Comparison of ENCODE assay signal across 27 mouse cellular contexts in the genomic region with DNA sequence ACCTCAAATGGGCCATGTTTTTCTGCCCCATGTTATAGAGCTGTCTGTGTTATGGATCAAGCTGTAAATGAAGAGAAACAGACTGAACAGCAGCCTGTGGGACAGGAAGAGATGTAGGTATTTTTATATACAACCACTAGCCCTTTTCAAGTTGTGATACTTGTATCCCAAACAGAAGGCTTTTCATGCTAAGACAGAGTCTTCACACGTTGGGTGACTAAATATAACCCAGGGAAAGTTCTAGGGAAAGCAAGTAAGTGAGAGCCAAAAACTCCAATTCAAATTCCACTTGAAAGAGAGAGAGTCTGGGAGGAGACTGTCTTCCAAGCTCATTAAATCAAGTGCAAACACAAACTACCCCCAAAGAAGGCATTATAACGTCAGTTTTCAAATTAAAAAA. TPM values are rescaled to one million over a fixed set of nuclear protein-coding genes. Genes with fewer than 3 reads are reported as not detected.
DNase-seq lines count a peak whose midpoint lies in the region; ATAC-seq and TF ChIP-seq lines count a peak whose summit lies in the region.
"Had no signal": no experiment of that assay in that cellular context is flagged by ENCODE, and none has a peak within 500 bp of the region (broad histone marks: within the 10 kb centered on the region; RNA-seq: fewer than 3 reads in every experiment).

No protein-coding gene starts in this region.

- intact Hi-C loops in heart, postnatal 10 days (cut with DNase I), result no loop called here

- peak overlapping the region; percentile 22; the same call in 1 of the 2 replicates for H3K27ac ChIP-seq in heart, embryonic 11.5 days (ENCODE audit: low read depth, low read length)
- peak overlapping the region; percentile 35; the same call in 1 of the 2 replicates for H3K27ac ChIP-seq in heart, postnatal 0 days (ENCODE audit: low read depth)
- H3K27ac ChIP-seq in lung, embryonic 15.5 days, result peak overlapping the region; percentile 12; the same call in 1 of the 2 replicates
- H3K27ac ChIP-seq: forebrain, embryonic 13.5 days; kidney, embryonic 15.5 days; limb, embryonic 12.5 days; macrophage; midbrain, embryonic 13.5 days; neural tube, embryonic 13.5 days; stomach, postnatal 0 days had no signal

- no peak overlapping the region for H3K4me2 ChIP-seq in heart, embryonic 11.5 days
- H3K4me2 ChIP-seq in heart, postnatal 0 days (ENCODE audit: low read depth, low read length), result no peak overlapping the region
- H3K4me2 ChIP-seq in lung, embryonic 15.5 days, result no peak overlapping the region
- H3K4me2 ChIP-seq: forebrain, embryonic 13.5 days; kidney, embryonic 15.5 days; limb, embryonic 12.5 days; liver, embryonic 11.5 days; midbrain, embryonic 13.5 days; neural tube, embryonic 13.5 days had no signal

- H3K9me3 ChIP-seq in heart, embryonic 11.5 days (replicated peaks; ENCODE audit: control insufficient read depth, low read length), result no peaks in the 10 kb centered on the region
- no peaks in the 10 kb centered on the region for H3K9me3 ChIP-seq in heart, postnatal 0 days (replicated peaks; ENCODE audit: control insufficient read depth, low read length)
- H3K9me3 ChIP-seq in lung, embryonic 15.5 days, result no peaks in the 10 kb centered on the region
- H3K9me3 ChIP-seq: forebrain, embryonic 13.5 days; kidney, embryonic 15.5 days; limb, embryonic 12.5 days; midbrain, embryonic 13.5 days; neural tube, embryonic 13.5 days had no signal

- no peak for TF ChIP-seq CTCF in heart, postnatal 0 days (IDR thresholded peaks at IDR 0.05; ENCODE audit: low read depth)

- ATAC-seq in heart, embryonic 11.5 days (replicated peaks; ENCODE audit: insufficient number of reproducible peaks, low FRiP score, low TSS enrichment), result no peak
- no peak for ATAC-seq in heart, postnatal 0 days (ENCODE audit: insufficient read depth, low read depth)
- no peak for ATAC-seq in lung, embryonic 15.5 days (ENCODE audit: borderline replicate concordance, extremely low read depth, low FRiP score, low TSS enrichment)
- ATAC-seq: CD4-positive, CD25-positive, alpha-beta regulatory T cell, adult 4 months; forebrain, embryonic 13.5 days; hindbrain, embryonic 16.5 days; midbrain, embryonic 13.5 days had no signal

- H3K4me3 ChIP-seq in heart, embryonic 11.5 days (ENCODE audit: low read depth, low read length), result no peak overlapping the region
- no peak overlapping the region for H3K4me3 ChIP-seq in heart, postnatal 0 days (ENCODE audit: low read depth, low read length)
- no peak overlapping the region for H3K4me3 ChIP-seq in lung, embryonic 15.5 days
- H3K4me3 ChIP-seq: forebrain, embryonic 13.5 days; kidney, embryonic 15.5 days; limb, embryonic 12.5 days; midbrain, embryonic 13.5 days; neural tube, embryonic 13.5 days had no signal

- H3K36me3 ChIP-seq in heart, embryonic 11.5 days (ENCODE audit: control insufficient read depth, insufficient read depth, low read length), result peaks cover 10% of the 10 kb centered on the region; the same call in 1 of the 2 replicates
- peaks cover 67% of the 10 kb centered on the region for H3K36me3 ChIP-seq in heart, postnatal 0 days (replicated peaks; ENCODE audit: control insufficient read depth, insufficient read depth, low read length)
- H3K36me3 ChIP-seq in lung, embryonic 15.5 days, result peaks cover 23% of the 10 kb centered on the region

- no peaks in the 10 kb centered on the region for H3K27me3 ChIP-seq in heart, embryonic 11.5 days (ENCODE audit: control insufficient read depth, insufficient read depth, low read length)
- no peaks in the 10 kb centered on the region for H3K27me3 ChIP-seq in heart, postnatal 0 days (ENCODE audit: control insufficient read depth, insufficient read depth, low read length)
- no peaks in the 10 kb centered on the region for H3K27me3 ChIP-seq in lung, embryonic 15.5 days
- H3K27me3 ChIP-seq: forebrain, embryonic 13.5 days; kidney, embryonic 15.5 days; limb, embryonic 12.5 days; midbrain, embryonic 13.5 days; neural tube, embryonic 13.5 days had no signal

- 51% methylated on average over 2 of the region's 2 CpGs for WGBS in heart, embryonic 11.5 days (ENCODE audit: insufficient replicate concordance)
- 26% methylated on average over 2 of the region's 2 CpGs for whole genome bisulfite sequencing in heart, postnatal 0 days
- WGBS in lung, embryonic 15.5 days, result 20% methylated on average over 2 of the region's 2 CpGs

- no peak for DNase-seq in heart, postnatal 10 days
- DNase-seq in heart, postnatal 0 days (ENCODE audit: low spot score), result no peak
- no peak for DNase-seq in heart, adult 9 months (ENCODE audit: low spot score in 2 of 2)
- no peak for DNase-seq in lung, postnatal 36 days
- peak; percentile 47 for DNase-seq in telencephalon, adult 2 months (ENCODE audit: low read depth, low spot score)
- DNase-seq: adrenal gland, postnatal 14 days; cerebellum, adult 2 months; cerebellum, postnatal 14 days; heart, postnatal 14 days; kidney, adult 18-20 months; kidney, postnatal 4 days; layer of hippocampus, postnatal 36 days; right cerebral cortex, postnatal 4 days; thymus, adult 2 months; thymus, postnatal 36 days had no signal

- H3K4me1 ChIP-seq in heart, embryonic 11.5 days (ENCODE audit: control insufficient read depth, insufficient read depth, low read length), result peaks cover 21% of the 10 kb centered on the region
- H3K4me1 ChIP-seq in heart, postnatal 0 days (ENCODE audit: control insufficient read depth, insufficient read depth), result peaks cover 6% of the 10 kb centered on the region
- peaks cover 19% of the 10 kb centered on the region; the same call in 1 of the 2 replicates for H3K4me1 ChIP-seq in lung, embryonic 15.5 days
- H3K4me1 ChIP-seq: limb, embryonic 12.5 days; midbrain, embryonic 13.5 days; neural tube, embryonic 13.5 days had no signal

- no peak for TF ChIP-seq EP300 in heart, postnatal 0 days (IDR thresholded peaks at IDR 0.05; ENCODE audit: low read depth)

- no peak overlapping the region for H3K9ac ChIP-seq in heart, embryonic 11.5 days (ENCODE audit: low read depth, low read length)
- H3K9ac ChIP-seq in heart, postnatal 0 days (replicated peaks; ENCODE audit: low read depth, low read length), result no peak overlapping the region
- H3K9ac ChIP-seq in lung, embryonic 15.5 days, result no peak overlapping the region
- H3K9ac ChIP-seq: forebrain, embryonic 13.5 days; kidney, embryonic 15.5 days; limb, embryonic 12.5 days; midbrain, embryonic 13.5 days; neural tube, embryonic 13.5 days had no signal

RNA-seq across cellular contexts. Expression of gene Ltv1, which starts 57.3 kb away (rescaled TPM):
- 60.0 and 65.2 TPM in 2 replicates for polyA plus RNA-seq in heart, embryonic 11.5 days (2014; fragmentation: Nextera tagmentation; extraction: Ambion mirVana)
- 10 to 100 TPM; 24.9 to 28.2 TPM for total RNA-seq in heart, postnatal 10 days (2021)
- total RNA-seq in heart, postnatal 0 days (2014; rRNA removed; ENCODE audit: low replicate concordance), result 16.2 and 28.3 TPM in 2 replicates
- polyA plus RNA-seq in heart, postnatal 0 days (2015; fragmentation: Nextera tagmentation; extraction: Ambion mirVana), result 31.5 and 34.8 TPM in 2 replicates
- 70.5 and 71.3 TPM in 2 replicates for polyA plus RNA-seq in lung, embryonic 15.5 days (2015; fragmentation: Nextera tagmentation; extraction: Ambion mirVana)
